Mouse (Mus musculus) ES-E14 (cell line): ENCODE measurements at regions not wholly inside any gene's neighbourhood (a gene's known extent, or its start where the extent isn't known, plus 50 kb on each side); places are given as distances from the start of the nearest gene placed in this dataset.

Experiments
- DNase-seq: peaks from one replicate; pipeline ENCODE4 v3.0.0-alpha.2; 2013; ENCODE audit warnings: low read depth, low spot score
- H3K27ac ChIP-seq: 2 replicates; pipeline ENCODE4 v1.5.1; 2012; ENCODE audit warnings: low read depth, mild to moderate bottlenecking, low read length, moderate library complexity, mixed read lengths; ENCODE audit not compliant: poor library complexity, insufficient read depth, severe bottlenecking
- H3K36me3 ChIP-seq: 2 replicates; pipeline ENCODE4 v1.6.1; 2012; ENCODE audit warnings: mild to moderate bottlenecking, low read length, moderate library complexity, mixed read lengths; ENCODE audit not compliant: control insufficient read depth, poor library complexity, insufficient read depth, severe bottlenecking
- H3K4me1 ChIP-seq, 2 experiments: fragments of 150-350 bp in 1 of 2; sonication (generic) in 1 of 2; 2 replicates each; pipeline ENCODE4 v1.6.1; 2012; ENCODE audit warnings: low read length in 2 of 2, mild to moderate bottlenecking in 1 of 2, mixed read lengths in 1 of 2; ENCODE audit not compliant: control insufficient read depth in 2 of 2, insufficient read depth in 2 of 2, poor library complexity in 1 of 2
- H3K4me3 ChIP-seq, 2 experiments: fragments of 150-350 bp in 1 of 2; sonication (generic) in 1 of 2; 2 replicates each; pipeline ENCODE4 v1.5.1; 2012; ENCODE audit warnings: low read length in 2 of 2, low read depth in 1 of 2, mild to moderate bottlenecking in 1 of 2, mixed read lengths in 1 of 2; ENCODE audit not compliant: insufficient read depth in 1 of 2, poor library complexity in 1 of 2, severe bottlenecking in 1 of 2
- H3K9ac ChIP-seq: 2 replicates; pipeline ENCODE4 v1.6.1; 2012; ENCODE audit warnings: low read depth, mild to moderate bottlenecking, low read length, mixed read lengths; ENCODE audit not compliant: poor library complexity, insufficient read depth, severe bottlenecking
- H3K9me3 ChIP-seq: fragments of 150-350 bp; sonication (generic); 2 replicates; pipeline ENCODE4 v1.6.1; 2012; ENCODE audit warnings: low read depth, mild to moderate bottlenecking, low read length; ENCODE audit not compliant: control insufficient read depth, insufficient read depth
- CHD2 ChIP-seq: IDR thresholded peaks from 2 replicates; pipeline ENCODE4 v1.6.1; 2014; ENCODE audit warnings: mild to moderate bottlenecking, low read depth, low read length, inconsistent platforms
- HCFC1 ChIP-seq: IDR thresholded peaks from 2 replicates; pipeline ENCODE4 v1.6.1; 2012; ENCODE audit warnings: low read length, inconsistent platforms, borderline replicate concordance; ENCODE audit not compliant: insufficient read depth
- MAFK ChIP-seq: IDR thresholded peaks from 2 replicates; pipeline ENCODE4 v1.6.1; 2014; ENCODE audit warnings: mild to moderate bottlenecking, low read depth, low read length, inconsistent platforms; ENCODE audit not compliant: insufficient read depth
- ZC3H11A ChIP-seq: IDR thresholded peaks from 2 replicates; pipeline ENCODE4 v1.6.1; 2012; ENCODE audit warnings: low read depth, mild to moderate bottlenecking, inconsistent platforms, low read length, borderline replicate concordance
- ZNF384 ChIP-seq: IDR thresholded peaks from 2 replicates; pipeline ENCODE4 v1.6.1; 2012; ENCODE audit warnings: low read depth, low read length, inconsistent platforms
- in situ Hi-C, 2 experiments: fragments of 600-800 bp; cut with MboI; formaldehyde crosslinking; loops; one replicate each; pipeline ENCODE4 v1.15.1; 2025; ENCODE audit warnings: low sequenced_read_pairs in 2 of 2, inconsistent platforms in 1 of 2; ENCODE audit not compliant: unreplicated experiment in 2 of 2

DNA sequence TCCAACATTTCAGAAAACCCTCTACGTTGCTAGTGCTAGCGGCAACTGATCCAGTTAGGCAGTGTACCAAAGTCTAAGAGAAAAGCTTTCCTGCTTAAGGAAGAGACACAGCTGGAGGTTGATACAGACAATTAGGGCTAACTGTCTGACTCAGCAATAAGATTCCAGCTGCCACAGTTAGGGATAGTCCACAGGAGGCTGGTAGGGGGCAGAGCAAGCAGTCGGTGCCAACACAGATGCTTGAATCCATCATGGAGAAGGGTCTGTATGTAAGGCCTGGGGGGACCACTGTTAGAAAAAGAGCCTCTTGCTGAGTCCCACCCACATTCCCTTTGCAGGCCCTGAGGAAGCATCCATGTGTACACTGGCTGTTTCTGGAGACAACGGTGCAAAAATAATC is 63.2 kb upstream of the Slc44a1 start:
- Histone ChIP-seq H3K27ac (no peak overlapping the region), H3K4me1 (no peaks in the 10 kb centered on the region), H3K36me3 (no peaks in the 10 kb centered on the region), H3K4me3 (no peak overlapping the region), H3K9ac (no peak overlapping the region), H3K9me3 (no peaks in the 10 kb centered on the region)
- no peak for DNase-seq
- TF ChIP-seq CHD2 (no peak), MAFK (peak; percentile 78; the same call in 1 of the 2 replicates)
- in situ Hi-C loops = no loop called here

DNA sequence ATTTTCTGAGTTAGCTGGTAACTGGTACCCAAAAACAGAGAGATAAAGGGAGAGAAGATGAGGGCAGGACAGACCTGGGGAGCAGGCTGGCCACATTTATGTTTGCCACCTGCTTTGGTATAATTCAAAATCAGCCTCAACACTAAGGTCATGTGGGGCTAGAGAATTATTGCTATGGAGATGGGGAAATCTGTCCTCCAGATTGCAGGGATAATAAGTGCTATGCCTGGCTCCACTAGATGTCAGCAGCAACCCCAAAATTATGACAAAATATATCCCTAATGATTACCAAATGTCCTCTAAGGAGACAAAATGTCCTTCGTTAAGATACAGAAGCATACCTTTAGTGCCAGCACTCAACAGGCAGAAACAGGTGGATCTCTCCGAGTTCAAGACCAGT is 83.8 kb upstream of the Slc44a1 start:
- Histone ChIP-seq H3K36me3 (no peaks in the 10 kb centered on the region), H3K9ac (no peak overlapping the region), H3K27ac (no peak overlapping the region), H3K9me3 (no peaks in the 10 kb centered on the region), H3K4me1 (peaks cover 4 to 5% of the 10 kb centered on the region in 2 experiments; a peak in 2 of 4 replicates), H3K4me3 (no peak overlapping the region)
- DNase-seq = no peak
- TF ChIP-seq HCFC1 = no peak
- TF ChIP-seq ZNF384 = no peak
- TF ChIP-seq MAFK = no peak
- no peak for TF ChIP-seq ZC3H11A
- TF ChIP-seq CHD2 = no peak
- in situ Hi-C loops = no loop called here

DNA sequence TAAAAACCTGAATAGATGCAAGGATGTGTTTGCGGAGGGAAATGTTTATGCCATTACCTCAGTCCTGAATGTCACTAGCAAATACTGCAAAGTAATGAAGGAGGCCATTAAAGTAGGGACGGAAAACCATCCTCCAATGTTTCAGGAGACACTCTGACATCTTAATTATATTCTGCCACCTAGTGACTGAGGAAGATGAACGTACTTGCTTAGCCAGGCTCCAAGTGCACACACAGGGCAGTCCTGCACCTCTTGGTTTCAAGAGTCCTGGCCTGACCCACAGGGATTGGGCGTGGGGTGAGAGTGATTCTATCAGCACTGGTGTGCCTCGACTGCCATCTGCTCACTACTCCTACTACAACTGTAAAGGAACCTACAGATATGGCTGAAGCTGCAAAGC is 85.3 kb upstream of the Slc44a1 start:
- no peaks in the 10 kb centered on the region for H3K9me3 ChIP-seq
- no peak overlapping the region for H3K27ac ChIP-seq
- in situ Hi-C loops = no loop called here
- peaks cover 4 to 5% of the 10 kb centered on the region in 2 experiments; a peak in 2 of 4 replicates for H3K4me1 ChIP-seq
- DNase-seq = no peak
- TF ChIP-seq HCFC1 = no peak
- peak; percentile 40; the same call in 1 of the 2 replicates for TF ChIP-seq ZC3H11A
- H3K9ac ChIP-seq = no peak overlapping the region
- H3K4me3 ChIP-seq = no peak overlapping the region
- no peaks in the 10 kb centered on the region for H3K36me3 ChIP-seq

DNA sequence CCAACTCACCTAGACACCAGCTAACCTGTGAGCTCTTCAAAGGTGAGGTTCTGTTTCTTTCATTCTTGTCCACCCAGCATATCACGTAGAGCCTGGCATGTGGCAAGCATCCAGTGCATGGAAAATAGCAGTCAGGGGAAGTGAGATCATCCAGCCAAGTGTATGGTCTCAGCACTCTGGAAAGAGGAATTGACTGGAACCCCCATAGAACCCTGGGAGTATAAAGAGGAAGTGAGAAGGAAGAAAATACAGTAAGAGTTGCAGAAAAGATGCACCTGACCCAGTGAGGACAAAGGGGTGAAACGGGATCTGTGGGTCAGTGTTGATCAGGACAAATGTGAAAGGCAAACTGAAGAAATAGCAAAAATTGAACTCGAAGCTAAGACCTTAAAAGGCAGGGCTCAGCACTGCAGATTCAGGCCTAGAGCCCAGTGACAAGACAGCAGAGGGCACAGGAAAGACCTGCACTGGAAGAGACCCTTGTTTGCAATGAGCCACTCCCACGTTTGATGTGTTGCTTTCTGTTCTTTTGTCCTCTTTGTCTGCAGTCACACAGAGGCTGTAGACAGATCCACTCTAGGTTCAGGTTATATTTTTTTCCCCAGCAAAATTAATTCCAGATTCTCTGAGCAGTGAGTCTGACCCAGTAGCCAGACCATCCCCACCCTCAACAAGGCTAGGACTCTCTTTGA is 86.7 kb upstream of the Slc44a1 start:
- Histone ChIP-seq H3K9ac (no peak overlapping the region), H3K4me1 (peaks cover 4 to 5% of the 10 kb centered on the region in 2 experiments; a peak in 2 of 4 replicates), H3K4me3 (no peak overlapping the region), H3K27ac (no peak overlapping the region), H3K36me3 (no peaks in the 10 kb centered on the region), H3K9me3 (no peaks in the 10 kb centered on the region)
- TF ChIP-seq ZNF384 = no peak
- DNase-seq = no peak
- in situ Hi-C loops = no loop called here

DNA sequence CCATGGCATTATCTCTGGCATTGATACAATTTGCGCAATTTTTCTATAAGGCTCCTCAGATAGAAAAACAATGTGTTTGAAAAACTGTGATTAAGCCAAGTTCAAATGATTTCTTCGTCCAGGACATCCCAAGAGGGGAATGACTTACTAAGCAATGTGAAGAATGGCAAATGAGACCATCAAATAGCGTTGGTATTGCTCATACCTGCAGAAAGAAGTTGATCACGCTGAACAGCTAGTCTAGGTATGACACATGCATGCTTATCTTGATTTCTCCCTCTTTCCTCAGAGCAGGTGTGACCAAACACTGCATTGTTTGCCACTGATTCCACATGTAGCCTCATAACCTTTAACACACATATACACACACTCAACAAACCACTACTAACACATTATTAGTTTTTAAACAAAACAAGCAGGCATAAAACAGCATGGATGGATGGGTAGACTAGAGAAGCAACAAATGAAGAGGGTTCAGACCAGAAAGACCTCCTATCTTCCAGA is 89.1 kb upstream of the Slc44a1 start:
- no peak for TF ChIP-seq MAFK
- no peak for TF ChIP-seq HCFC1
- TF ChIP-seq ZNF384 = no peak
- TF ChIP-seq ZC3H11A = no peak
- no peak for TF ChIP-seq CHD2
- DNase-seq = no peak

More for the DNA sequence above, 89.1 kb upstream of the Slc44a1 start:
- Histone ChIP-seq H3K4me1 (peaks cover 4 to 5% of the 10 kb centered on the region in 2 experiments; a peak in 2 of 4 replicates), H3K9me3 (no peaks in the 10 kb centered on the region), H3K27ac (no peak overlapping the region), H3K4me3 (no peak overlapping the region), H3K36me3 (no peaks in the 10 kb centered on the region), H3K9ac (no peak overlapping the region)
- in situ Hi-C loops = no loop called here
